Mouse (Mus musculus) ovary, adult 18-20 months (tissue): ENCODE results near the gene Sipa1l3.
A peak's percentile ranks its signal among the peaks of the same experiment; 100 is the strongest.

Experiments
- DNase-seq: peaks from one replicate; pipeline ENCODE4 v3.0.0; 2022; ENCODE audit warnings: low spot score, mixed read lengths

Sipa1l3 gene

GRCm38 (mm10) chr7:29304463-29305262 is 213.8 kb downstream of the Sipa1l3 start:
- DNase-seq: no peak

GRCm38 (mm10) chr7:29303738-29304462 is 214.5 kb downstream of the Sipa1l3 start, which contains the start of gene Dpf1:
TSS of gene Dpf1 (plus strand) at chr7:29303951.
- peak; percentile 71 for DNase-seq

- no peak for DNase-seq
These were observed 215.8 kb downstream of the Sipa1l3 start for GRCm38 (mm10) chr7:29302641-29303040.

- no peak for DNase-seq
These were observed 217.3 kb downstream of the Sipa1l3 start for GRCm38 (mm10) chr7:29301127-29301566.

- no peak for DNase-seq
These were observed 221.4 kb downstream of the Sipa1l3 start for GRCm38 (mm10) chr7:29296998-29297397.

GRCm38 (mm10) chr7:29295861-29296647 is 222.4 kb downstream of the Sipa1l3 start:
- no peak for DNase-seq

DNA sequence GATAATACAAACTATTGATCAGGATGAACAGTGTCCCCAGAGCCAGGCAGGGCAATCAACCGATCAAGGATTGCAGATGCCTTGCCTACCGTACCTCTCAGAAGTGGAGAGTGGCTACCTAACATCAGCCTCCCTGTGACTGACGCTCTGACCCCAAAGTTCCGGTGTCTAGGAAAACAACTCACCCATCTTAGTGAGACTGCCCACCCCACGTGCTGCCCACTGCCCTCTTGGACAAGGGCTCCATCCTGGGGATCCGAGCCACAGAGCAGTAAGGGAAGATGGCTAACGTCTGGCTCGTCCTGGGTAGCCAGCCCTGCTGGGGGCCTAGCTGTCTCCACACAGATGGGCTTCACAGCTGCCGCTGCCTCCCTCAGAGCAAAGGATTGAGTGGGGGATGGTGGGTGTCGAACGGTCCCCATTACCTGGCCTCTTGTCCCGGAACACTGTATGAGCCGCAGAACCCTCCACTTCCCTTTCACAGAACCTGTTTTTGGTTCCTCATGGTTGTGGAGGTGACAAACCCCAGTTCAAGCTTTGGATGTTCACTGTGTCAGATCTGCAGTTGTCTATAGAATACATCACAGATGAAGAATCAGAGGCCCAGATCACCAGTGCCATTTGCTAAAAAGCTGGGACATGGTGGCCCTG is 224.2 kb downstream of the Sipa1l3 start:
- no peak for DNase-seq

DNA sequence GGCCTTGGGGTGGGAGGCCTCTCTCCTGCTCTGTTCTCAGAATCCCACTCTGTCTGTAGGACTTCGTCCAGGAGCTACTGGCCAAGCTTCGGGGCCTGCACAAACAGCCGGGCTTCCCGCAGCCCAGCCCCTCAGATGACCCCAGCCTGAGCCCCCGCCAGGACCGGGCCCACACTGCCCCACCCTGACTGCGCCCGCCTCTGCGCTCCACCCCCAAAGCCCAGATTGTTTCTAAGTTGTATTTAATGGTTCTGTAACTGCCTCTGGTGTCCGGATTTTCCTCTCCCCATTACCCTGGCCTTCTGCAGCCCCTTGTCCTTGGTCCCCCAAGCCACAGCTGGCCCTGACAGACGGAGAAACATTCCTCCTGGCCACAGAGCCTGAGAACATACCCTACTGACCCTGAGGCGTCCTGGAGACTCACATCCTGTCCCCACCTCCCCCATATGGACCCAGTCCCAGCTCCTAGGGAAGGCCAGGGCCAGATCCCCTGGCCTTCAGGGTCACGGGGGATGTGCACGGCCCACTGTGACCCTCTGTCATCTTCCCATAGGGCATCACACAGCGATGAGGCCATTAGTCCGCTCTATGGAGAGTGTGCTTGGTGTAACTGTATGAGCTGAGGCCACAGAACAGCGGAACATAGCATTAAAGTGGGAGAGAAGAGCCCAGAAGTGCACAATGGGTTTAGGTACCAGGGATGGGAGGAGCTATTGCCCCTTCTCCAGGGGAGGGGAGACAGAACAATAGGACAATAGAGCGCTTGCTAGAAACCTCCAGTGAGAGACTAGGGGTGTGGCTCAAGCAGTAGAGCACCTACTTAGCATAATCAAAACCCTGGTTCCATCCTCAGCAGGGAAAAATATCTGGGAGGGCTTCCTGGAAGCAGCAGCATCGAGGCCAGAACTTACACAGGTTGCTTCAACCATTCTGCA is 225.0 kb downstream of the Sipa1l3 start:
- DNase-seq: peak; percentile 66

DNA sequence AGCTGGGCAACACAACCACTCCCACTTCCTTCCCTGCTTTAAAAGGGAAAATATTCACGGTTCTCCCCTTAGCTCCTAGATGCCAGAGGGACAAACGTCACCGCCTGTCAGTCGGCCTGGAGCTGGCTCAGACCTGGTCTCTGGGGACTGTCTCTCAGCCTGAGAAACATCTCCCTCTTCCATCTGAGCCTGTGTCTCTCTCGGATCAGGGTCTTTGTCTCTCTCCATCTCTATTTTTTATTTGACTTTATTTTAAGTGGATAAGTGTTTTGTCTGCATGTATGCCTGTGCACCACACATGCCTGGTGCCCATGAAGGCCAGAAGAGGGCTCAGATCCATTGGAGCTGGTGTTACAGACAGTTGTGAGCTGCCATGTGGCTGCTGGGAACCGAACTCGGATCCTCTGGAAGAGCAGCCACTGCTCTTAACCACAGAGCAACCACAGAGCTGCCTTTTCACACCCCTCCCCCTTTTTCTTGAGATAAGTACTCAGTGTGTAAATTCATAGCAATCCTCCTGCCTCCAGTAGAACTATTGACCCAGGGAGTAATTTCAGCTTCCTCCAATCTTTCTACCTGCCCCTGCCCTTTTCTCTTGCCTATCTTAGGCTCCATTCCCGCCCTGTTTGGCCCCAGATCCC is 225.9 kb downstream of the Sipa1l3 start:
- no peak for DNase-seq

- peak; percentile 66 for DNase-seq
These were observed 226.6 kb downstream of the Sipa1l3 start for GRCm38 (mm10) chr7:29291616-29292457.

- no peak for DNase-seq
These were observed 227.6 kb downstream of the Sipa1l3 start for GRCm38 (mm10) chr7:29290691-29291485.

DNA sequence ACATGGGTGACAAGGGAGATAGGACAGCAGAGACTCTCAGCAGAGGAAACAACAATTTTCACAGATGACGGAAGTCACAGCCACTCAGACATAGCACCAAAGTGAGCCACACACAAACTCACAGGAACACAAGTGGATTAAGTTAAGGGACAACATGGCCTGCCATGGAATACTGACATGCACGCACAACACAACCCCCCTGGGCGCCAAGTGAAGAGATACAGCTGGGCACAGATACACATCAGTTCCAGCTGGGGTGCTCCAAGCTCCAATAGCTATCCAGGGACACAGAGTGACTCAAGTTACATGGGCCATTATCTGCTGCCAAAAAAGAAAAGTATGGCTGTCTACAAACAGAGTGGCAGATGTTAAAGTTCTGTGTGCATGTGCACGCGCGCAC is 228.6 kb downstream of the Sipa1l3 start:
- DNase-seq: no peak

DNA sequence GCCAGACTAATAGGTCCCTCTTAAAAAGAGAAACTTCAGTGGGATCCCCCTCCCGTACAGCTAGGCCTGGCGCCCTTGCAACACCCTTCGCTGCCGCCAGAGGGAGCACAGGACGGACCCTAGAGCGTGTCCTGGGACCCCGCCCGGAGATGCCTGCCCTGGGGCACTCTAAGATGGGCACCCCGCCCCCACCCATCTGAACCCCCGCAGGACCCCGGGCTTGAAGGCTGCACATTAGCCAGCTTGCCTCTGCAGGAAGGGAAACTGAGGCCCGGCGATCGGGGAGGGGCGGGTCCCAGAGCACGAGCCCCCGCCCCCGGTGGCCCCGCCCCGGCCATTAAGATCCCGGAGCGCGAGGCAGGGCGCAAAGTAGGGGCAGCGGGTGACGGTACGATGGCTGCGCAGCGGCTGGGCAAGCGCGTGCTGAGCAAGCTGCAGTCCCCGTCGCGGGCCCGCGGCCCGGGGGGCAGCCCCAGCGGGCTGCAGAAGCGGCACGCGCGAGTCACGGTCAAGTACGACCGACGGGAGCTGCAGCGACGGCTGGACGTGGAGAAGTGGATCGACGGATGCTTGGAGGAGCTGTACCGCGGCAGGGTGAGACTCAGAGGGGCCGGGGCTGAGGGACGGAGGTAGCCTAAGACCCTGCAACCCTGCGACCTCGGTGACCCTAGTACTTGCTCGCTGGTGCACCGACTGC is 229.4 kb downstream of the Sipa1l3 start, which contains the start of gene Ppp1r14a:
Gene Ppp1r14a (plus strand): TSS at position 367 of the 697 bp plus-strand sequence.
- DNase-seq: no peak

DNA sequence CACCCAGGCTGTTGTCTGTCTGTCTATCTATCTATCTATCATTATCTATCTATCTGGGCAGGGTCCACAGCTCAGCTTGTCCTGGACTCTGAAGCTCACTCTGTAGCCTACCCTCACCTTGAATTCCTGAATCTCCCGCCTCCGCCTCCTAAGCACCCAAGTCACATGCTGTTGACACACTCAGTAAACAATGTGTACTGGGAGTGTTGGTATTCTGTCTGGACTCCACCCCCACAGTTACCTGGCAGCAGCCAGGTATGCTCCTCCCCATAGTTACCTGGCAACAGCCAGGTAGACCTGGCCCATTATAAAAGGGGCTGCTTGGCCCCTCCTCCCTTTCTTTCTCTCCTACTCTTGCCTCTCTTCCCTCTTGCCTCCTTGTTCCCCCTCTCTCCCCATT is 230.4 kb downstream of the Sipa1l3 start:
- no peak for DNase-seq

GRCm38 (mm10) chr7:29287481-29287880 is 231.0 kb downstream of the Sipa1l3 start:
- DNase-seq: no peak

DNA sequence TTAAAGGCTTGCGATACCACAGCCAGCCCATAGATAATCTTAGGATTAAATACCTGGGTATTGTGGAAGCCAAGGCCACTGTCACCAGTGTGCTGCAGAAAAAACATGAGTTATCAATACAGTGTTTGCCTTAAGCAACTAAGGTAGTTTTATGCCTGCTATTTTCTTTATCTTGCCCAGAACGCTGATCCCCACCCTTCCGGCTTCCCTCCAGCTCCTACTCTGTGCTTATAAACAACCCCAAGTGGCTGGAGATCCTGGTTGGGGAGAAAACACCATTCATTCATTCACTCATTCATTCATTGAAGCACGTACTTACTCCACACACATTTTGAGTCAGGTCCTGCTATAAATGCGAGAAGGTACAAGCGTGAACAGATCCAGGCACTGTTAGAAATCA is 233.9 kb downstream of the Sipa1l3 start:
- no peak for DNase-seq

GRCm38 (mm10) chr7:29283876-29284275 is 234.6 kb downstream of the Sipa1l3 start:
- no peak for DNase-seq

GRCm38 (mm10) chr7:29282074-29282554 is 236.3 kb downstream of the Sipa1l3 start:
- DNase-seq: no peak
